Mouse (Mus musculus) hematopoietic stem cell, adult 5-6 weeks (primary cell): ENCODE data around the gene Epsti1. TPM values are rescaled to one million over a fixed set of nuclear protein-coding genes. Genes with fewer than 3 reads are reported as not detected.

Experiments used
- ATAC-seq, 2 experiments: fragments of 125-278 bp in 1 of 2; replicated peaks in 1 of 2; 2 replicates each; pipeline ENCODE4 v1.8.0; 2016 to 2017; ENCODE audit warnings: inconsistent platforms in 2 of 2, mild to moderate bottlenecking in 2 of 2, moderate number of reproducible peaks in 2 of 2, low read depth in 1 of 2, moderate TSS enrichment in 1 of 2; ENCODE audit not compliant: low FRiP score in 2 of 2, poor library complexity in 2 of 2, severe bottlenecking in 2 of 2, insufficient read depth in 1 of 2, low TSS enrichment in 1 of 2
- total RNA-seq: library from RNA; stranded (forward); fragments of 172-1452, 232-1000 nt; gene quantifications from 2 replicates; pipeline ENCODE4 v1.2.3, GENCODE M21; 2017

Epsti1 gene
- total RNA-seq = 149 and 184 TPM in 2 replicates

GRCm38 (mm10) chr14:77904171-77904762 is at the start of gene Epsti1:
Epsti1 (plus strand) TSS chr14:77904239.
- ATAC-seq = peak; percentile 81 to 88

- no peak for ATAC-seq
Measured at GRCm38 (mm10) chr14:77859894-77860293, 44.1 kb upstream of the Epsti1 start.

- ATAC-seq = no peak
Measured at GRCm38 (mm10) chr14:77860841-77861560, 43.0 kb upstream of the Epsti1 start.

- ATAC-seq = peak; percentile 44 to 45; a peak in 2 of 4 replicates
Measured at GRCm38 (mm10) chr14:77864051-77864450, 40.0 kb upstream of the Epsti1 start.

GRCm38 (mm10) chr14:77864510-77864909 is 39.5 kb upstream of the Epsti1 start:
- peak; percentile 69 to 76 for ATAC-seq

GRCm38 (mm10) chr14:77867601-77868000 is 36.4 kb upstream of the Epsti1 start:
- no peak for ATAC-seq

GRCm38 (mm10) chr14:77870926-77871325 is 33.1 kb upstream of the Epsti1 start:
- ATAC-seq = no peak

- peak; percentile 22 to 26; a peak in 2 of 4 replicates for ATAC-seq
Measured at GRCm38 (mm10) chr14:77871380-77871975, 32.6 kb upstream of the Epsti1 start.

- peak; percentile 84 to 92 for ATAC-seq
Measured at GRCm38 (mm10) chr14:77874304-77875241, 29.5 kb upstream of the Epsti1 start, which contains the start of gene Dnajc15. Dnajc15 (minus strand) TSS chr14:77875125.

GRCm38 (mm10) chr14:77876199-77876598 is 27.8 kb upstream of the Epsti1 start:
- ATAC-seq = no peak

- ATAC-seq = peak; percentile 72; a peak in 3 of 4 replicates
Measured at GRCm38 (mm10) chr14:77877876-77878275, 26.2 kb upstream of the Epsti1 start.

GRCm38 (mm10) chr14:77881998-77882397 is 22.0 kb upstream of the Epsti1 start:
- ATAC-seq = no peak

- no peak for ATAC-seq
Measured at GRCm38 (mm10) chr14:77882669-77883068, 21.4 kb upstream of the Epsti1 start.

GRCm38 (mm10) chr14:77886376-77886775 is 17.7 kb upstream of the Epsti1 start:
- no peak for ATAC-seq

- no peak for ATAC-seq
Measured at GRCm38 (mm10) chr14:77886941-77887340, 17.1 kb upstream of the Epsti1 start.

GRCm38 (mm10) chr14:77889911-77890310 is 14.1 kb upstream of the Epsti1 start:
- no peak for ATAC-seq

GRCm38 (mm10) chr14:77895951-77896350 is 8.1 kb upstream of the Epsti1 start:
- no peak for ATAC-seq
